Mouse (Mus musculus): Measurements from ENCODE around the gene Cdc73. TPM values are rescaled to one million over a fixed set of nuclear protein-coding genes. Genes with fewer than 3 reads are reported as not detected.
A peak's percentile ranks its signal among the peaks of the same experiment; 100 is the strongest.
"Not testable (repeated sequence)": the region's sequence is repeated elsewhere in the genome, so short reads cannot be mapped to it uniquely, and the experiment has no call there.

The Cdc73 gene
- total RNA-seq (2021): 100 to 1,000 TPM in 1 of 2 experiments, 10 to 100 TPM in 1; 87.0 to 102 TPM
- long read RNA-seq, experiment 1, full-length matches to known transcripts: 39 of 45 reads
- long read RNA-seq, experiment 1, partial matches to known transcripts: 3 of 45 reads
- long read RNA-seq, experiment 1, other reads (novel, unspliced or antisense): 3 of 45 reads
- long read RNA-seq, experiment 2, full-length matches to known transcripts: 52 of 62 reads
- long read RNA-seq, experiment 2, partial matches to known transcripts: 8 of 62 reads
- long read RNA-seq, experiment 2, other reads (novel, unspliced or antisense): 2 of 62 reads

GRCm38 (mm10) chr1:143702741-143703262, at the start of gene Cdc73:
TSS of gene Cdc73 (minus strand) at chr1:143702893.
- peak; percentile 93 to 96 for DNase-seq (ENCODE audit: low spot score in 2 of 2)

DNA sequence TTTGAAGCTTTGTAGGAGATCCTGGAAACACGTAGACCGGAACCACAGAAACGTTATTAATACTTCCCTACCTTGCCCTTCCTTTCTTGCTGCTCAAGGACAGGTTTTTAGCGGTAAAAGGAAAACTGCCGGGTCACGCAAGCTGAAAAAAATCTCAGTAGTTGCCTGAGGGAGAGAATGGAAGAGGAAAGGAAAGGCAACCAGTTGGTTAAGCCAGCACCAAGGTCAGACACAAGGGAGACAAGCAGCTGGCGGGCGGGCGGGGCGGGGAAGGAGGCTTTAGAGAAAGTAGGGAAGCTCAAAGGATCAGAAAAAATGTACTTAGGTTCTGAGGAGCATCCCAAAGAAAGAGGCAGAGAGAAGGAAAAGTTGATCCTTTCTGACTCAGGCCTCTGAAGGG, 43.2 kb upstream of the Cdc73 start:
- no peak for DNase-seq (ENCODE audit: low spot score in 2 of 2)

GRCm38 (mm10) chr1:143742186-143742585, 39.5 kb upstream of the Cdc73 start:
- no peak for DNase-seq (ENCODE audit: low spot score in 2 of 2)

DNA sequence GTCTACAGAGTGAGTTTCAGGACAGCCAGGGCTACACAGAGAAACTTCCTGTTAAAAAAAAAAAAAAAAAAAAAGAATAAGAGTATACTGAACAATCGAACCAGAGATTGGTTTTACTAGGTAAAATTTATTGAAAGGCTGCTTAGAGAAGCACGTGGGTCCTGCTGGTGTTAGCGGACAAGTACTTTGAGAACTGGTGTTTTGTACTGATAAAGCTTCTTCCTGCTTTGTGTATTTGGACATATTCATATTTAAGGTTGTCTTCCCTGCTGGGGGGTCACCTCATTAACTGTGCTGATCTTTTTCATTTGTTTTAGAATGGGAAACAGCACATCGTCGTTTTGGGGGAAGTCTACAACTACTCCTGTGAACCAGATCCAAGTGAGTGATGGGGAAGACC, 38.6 kb upstream of the Cdc73 start:
- DNase-seq (ENCODE audit: low spot score in 2 of 2): no peak

GRCm38 (mm10) chr1:143740581-143740980, 37.9 kb upstream of the Cdc73 start:
- DNase-seq (ENCODE audit: low spot score in 2 of 2): no peak

- peak; percentile 83 to 86 for DNase-seq (ENCODE audit: low spot score in 2 of 2)
These were observed 37.0 kb upstream of the Cdc73 start for GRCm38 (mm10) chr1:143739361-143740350.

DNA sequence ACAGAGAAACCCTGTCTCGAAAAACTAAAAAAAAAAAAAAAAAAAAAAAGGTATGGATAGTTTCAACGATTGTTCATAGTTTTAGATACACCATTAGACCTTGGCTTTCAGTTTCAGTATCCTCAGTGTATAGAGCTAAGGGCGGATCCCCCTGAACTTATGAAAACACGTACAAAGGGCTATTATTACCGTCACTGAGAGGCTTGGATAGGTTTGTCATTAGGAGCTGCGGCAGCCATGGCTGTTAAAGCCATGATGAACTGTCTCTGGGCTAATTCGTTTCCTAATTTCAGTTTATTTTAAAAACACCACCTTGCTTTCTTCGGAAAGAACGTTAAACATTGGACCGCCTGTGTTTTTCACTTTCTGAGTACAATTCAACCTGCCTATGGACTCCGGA, 36.1 kb upstream of the Cdc73 start:
- DNase-seq (ENCODE audit: low spot score in 2 of 2): no peak

DNA sequence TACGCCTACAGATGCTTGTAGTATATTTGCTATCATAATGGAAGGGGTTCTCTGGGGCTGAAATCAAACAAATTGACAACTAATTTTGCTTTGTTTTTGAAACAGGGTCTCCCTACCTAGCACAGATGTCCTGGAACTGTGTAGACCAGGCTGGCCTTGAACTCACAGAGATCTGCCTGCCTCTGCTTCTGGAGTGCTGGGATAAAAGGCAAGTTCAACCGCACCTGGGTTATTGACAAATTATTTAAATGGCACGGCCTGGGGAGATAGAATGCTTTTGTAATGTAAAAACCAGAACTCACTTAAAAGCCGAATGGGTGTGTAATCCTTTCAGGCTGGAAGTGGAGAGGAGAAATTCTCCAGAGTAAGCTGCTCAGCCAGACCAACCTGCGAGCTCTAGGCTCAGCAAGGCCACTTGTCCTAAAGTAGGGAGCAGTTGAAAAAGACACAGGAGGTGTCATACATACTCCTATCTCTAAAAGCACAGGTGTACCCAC, 31.3 kb upstream of the Cdc73 start:
- DNase-seq (ENCODE audit: low spot score in 2 of 2): no peak

GRCm38 (mm10) chr1:143731691-143732090, 29.0 kb upstream of the Cdc73 start:
- DNase-seq (ENCODE audit: low spot score in 2 of 2): no peak

DNA sequence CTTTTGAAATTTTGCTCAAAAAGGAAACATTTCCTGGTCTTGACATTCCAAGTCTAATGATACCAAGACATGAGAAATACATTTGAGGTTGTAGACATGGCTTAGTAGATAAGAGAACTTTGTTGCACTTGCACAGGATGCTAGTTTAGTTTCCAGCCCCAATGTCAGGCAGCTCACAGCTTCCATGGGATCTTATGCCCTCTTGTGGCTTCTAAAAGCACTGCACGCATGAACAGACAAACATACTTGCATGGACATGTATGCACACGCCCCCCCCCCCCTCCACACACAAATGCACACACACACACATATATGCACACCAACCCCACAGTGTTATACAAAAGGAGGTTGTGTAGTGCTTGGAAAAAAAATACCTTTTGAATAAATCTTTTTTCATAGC, 28.2 kb upstream of the Cdc73 start:
- no peak for DNase-seq (ENCODE audit: low spot score in 2 of 2)

DNA sequence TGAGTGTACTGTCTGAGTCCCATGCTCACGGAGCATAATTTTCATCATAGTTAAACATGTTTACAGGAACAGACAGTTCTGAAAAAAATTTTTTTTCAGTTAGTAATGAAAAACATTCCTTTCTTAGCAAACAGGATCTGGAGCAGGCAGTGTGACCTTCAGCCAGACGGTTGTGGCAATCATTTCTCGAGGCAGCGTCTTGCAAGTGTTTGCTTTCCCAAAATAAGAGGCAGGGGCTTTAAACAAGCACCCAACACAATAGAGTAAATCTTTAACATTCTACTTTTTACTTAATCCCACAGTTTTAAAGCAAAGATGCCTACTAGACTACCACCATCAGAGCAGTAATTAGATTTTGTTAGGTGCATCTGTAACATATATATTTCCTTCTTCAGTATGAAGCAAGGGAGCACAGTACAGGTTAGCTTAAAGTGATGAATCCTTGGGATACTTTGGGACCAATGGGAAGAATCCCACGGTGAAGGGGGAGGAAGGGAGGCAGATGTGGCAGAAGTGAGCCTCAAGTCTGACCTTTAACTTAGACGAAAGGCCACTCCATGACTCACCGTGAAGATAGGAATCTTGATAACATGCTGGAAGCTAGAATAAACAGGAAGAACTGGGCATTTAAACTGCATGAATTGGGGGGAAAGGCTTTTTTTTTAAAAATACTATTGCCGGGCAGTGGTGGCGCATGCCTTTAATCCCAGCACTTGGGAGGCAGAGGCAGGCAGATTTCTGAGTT, 25.2 kb upstream of the Cdc73 start:
- DNase-seq (ENCODE audit: low spot score in 2 of 2): no peak

DNA sequence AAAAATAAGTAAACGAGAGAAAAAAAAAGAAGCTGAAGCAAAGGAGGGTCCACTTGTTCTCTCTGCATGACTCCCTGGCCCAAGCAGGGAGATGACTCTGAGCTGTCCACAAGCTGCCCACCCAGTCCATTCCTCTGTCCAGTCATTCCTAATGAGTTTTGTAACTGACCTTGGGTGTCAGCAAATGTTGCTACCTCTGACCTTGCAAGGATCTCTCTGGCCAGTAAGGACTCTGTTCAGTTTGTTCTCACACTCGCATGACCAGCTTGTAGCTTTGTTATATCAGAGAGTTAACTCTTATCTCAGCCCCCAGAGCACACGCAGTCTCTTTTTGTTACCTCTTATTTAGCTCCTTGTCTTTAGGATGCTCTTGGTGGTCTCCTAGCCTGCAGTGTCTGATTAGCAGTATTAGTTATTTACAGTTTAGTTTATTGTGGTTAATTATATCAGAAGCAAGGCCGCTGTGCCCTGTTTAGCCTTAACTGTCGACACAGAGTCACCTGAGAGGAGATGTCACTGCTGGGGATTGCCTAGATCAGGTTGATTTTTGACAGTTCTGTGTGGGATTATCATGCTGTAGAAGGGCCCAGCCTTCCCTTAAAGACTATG, 21.9 kb upstream of the Cdc73 start:
- no peak for DNase-seq (ENCODE audit: low spot score in 2 of 2)

- DNase-seq (ENCODE audit: low spot score in 2 of 2): not testable (repeated sequence)
These were observed 13.3 kb upstream of the Cdc73 start, which contains the start of gene Glrx2 for GRCm38 (mm10) chr1:143716038-143716437. TSS of gene Glrx2 (plus strand) at chr1:143716338.

- no peak for DNase-seq (ENCODE audit: low spot score in 2 of 2)
These were observed 7.9 kb upstream of the Cdc73 start for GRCm38 (mm10) chr1:143710627-143710976.

GRCm38 (mm10) chr1:143709966-143710626, 7.4 kb upstream of the Cdc73 start:
- DNase-seq (ENCODE audit: low spot score in 2 of 2): no peak

GRCm38 (mm10) chr1:143708361-143708760, 5.7 kb upstream of the Cdc73 start:
- no peak for DNase-seq (ENCODE audit: low spot score in 2 of 2)

- no peak for DNase-seq (ENCODE audit: low spot score in 2 of 2)
These were observed 4.3 kb upstream of the Cdc73 start for GRCm38 (mm10) chr1:143707006-143707405.

- DNase-seq (ENCODE audit: low spot score in 2 of 2): peak in 1 of 2 experiments; percentile 64
These were observed 452 bp downstream of the Cdc73 start for GRCm38 (mm10) chr1:143702141-143702740.

DNA sequence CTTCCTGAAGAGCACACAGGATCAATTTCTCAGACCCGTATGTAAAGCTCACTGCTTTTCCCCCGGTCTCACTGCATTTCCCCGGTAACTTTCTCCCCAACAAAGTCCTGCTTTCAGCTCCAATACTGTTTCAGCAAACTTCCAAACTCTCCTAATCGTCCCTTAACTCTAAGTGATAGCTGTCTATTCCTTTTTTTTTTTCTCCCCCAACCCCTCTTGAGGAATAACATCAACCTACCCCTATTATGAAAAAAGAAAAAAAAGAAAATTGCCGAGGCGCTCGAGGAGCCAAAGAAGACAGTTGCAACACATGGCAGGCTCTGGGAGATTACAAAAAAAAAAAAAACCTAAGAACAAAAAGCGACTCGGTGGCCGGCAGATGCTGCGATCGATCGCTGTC, 957 bp downstream of the Cdc73 start:
- DNase-seq (ENCODE audit: low spot score in 2 of 2): no peak

DNA sequence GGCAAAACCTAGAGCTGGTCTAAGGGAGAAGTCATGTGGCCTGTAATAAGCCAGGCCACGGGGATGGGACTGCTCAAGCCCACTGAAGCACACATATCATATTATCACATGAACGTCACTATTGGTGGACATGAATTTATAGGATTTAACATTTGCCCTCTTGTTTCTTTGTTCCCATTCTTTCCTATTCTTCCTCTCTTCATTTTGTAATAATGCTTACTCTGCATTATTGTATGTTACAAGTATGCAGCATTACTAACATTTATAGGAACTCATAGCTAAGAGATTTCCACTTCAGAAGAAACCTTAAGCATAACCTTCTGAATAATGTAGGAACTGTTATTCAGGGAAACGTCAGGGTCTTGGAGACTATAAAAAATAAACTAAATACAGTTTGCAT, 17.8 kb downstream of the Cdc73 start:
- no peak for DNase-seq (ENCODE audit: low spot score in 2 of 2)

Measured in adrenal gland, adult 18-20 months (tissue).